Mouse (Mus musculus) intestine, embryonic 14.5 days (tissue): ENCODE data around the gene Trim7. TPM values are rescaled to one million over a fixed set of nuclear protein-coding genes. Genes with fewer than 3 reads are reported as not detected.

Source experiments
- ATAC-seq: fragments of 200-750 bp; cut with Nextera tagmentation; replicated peaks from 2 replicates; pipeline ENCODE4 v1.8.0; 2017; ENCODE audit warnings: low read depth, moderate number of reproducible peaks, moderate TSS enrichment, moderate library complexity; ENCODE audit not compliant: low FRiP score, low TSS enrichment
- DNase-seq: peaks from one replicate; pipeline ENCODE4 v3.0.0-alpha.2; 2018; ENCODE audit warnings: low spot score
- H3K27ac ChIP-seq: fragments of 300-500 bp; sonication (generic); 2 replicates; pipeline ENCODE4 v1.5.1; 2014; ENCODE audit warnings: low read depth, mild to moderate bottlenecking, control low read depth
- H3K27me3 ChIP-seq: fragments of 300-500 bp; sonication (generic); replicated peaks from 2 replicates; pipeline ENCODE4 v1.6.1; 2014; ENCODE audit warnings: low read length, control low read depth; ENCODE audit not compliant: control insufficient read depth, insufficient read depth
- H3K36me3 ChIP-seq: fragments of 300-500 bp; sonication (generic); 2 replicates; pipeline ENCODE4 v1.6.1; 2014; ENCODE audit warnings: low read length, control low read depth; ENCODE audit not compliant: control insufficient read depth, insufficient read depth
- H3K4me1 ChIP-seq: fragments of 300-500 bp; sonication (generic); replicated peaks from 2 replicates; pipeline ENCODE4 v1.6.1; 2014; ENCODE audit warnings: low read length, control low read depth, mixed read lengths; ENCODE audit not compliant: control insufficient read depth, insufficient read depth
- H3K4me2 ChIP-seq: fragments of 300-500 bp; sonication (generic); 2 replicates; pipeline ENCODE4 v1.6.1; 2014; ENCODE audit warnings: low read length
- H3K4me3 ChIP-seq: fragments of 300-500 bp; sonication (generic); 2 replicates; pipeline ENCODE4 v1.5.1; 2014; ENCODE audit warnings: low read depth, low read length, control low read depth, mixed read lengths
- H3K9ac ChIP-seq: fragments of 300-500 bp; sonication (generic); 2 replicates; pipeline ENCODE4 v1.6.1; 2014; ENCODE audit warnings: mild to moderate bottlenecking, low read length
- H3K9me3 ChIP-seq: fragments of 300-500 bp; sonication (generic); 2 replicates; pipeline ENCODE4 v1.6.1; 2016; ENCODE audit warnings: low read length, control low read depth; ENCODE audit not compliant: control insufficient read depth
- WGBS: fragments of 180-500 bp; shearing (Covaris S2); extraction: QIAGEN DNeasy Blood & Tissue Kit; methylation state at CpG from one replicate; pipeline ENCODE4 v1.1.7; 2014; 5-methylcytosine and 5-hydroxymethylcytosine counted together
- polyA plus RNA-seq: library from polyadenylated mRNA; unstranded; fragments of >200 nt; fragmentation: Nextera tagmentation; extraction: Ambion mirVana; gene quantifications from 2 replicates; pipeline ENCODE4 v1.2.1, GENCODE M21; 2014

The Trim7 gene
- polyA plus RNA-seq, 1 experiment from 2014 or later: 1.4 TPM

DNA sequence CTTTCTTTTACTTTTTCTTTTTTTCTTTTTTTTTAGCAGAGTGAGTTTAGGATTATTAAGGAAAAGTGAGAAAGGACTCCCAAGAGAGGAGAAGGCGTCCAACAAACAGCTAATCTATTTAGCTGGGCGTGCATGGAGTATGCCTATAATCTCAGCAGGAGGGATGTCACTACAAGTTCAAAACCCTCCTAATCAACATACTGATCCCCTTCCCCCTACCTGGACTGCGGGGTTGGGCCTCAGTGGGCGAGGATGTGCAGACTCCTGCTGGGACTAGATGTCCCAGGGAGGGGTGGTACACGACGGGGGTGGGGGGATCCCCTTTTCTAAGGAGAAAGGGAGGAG lies 784 bp downstream of the Trim7 start:
- H3K36me3 ChIP-seq: no peaks in the 10 kb centered on the region
- H3K4me3 ChIP-seq: peak overlapping the region; percentile 51
- no peak for DNase-seq
- H3K27ac ChIP-seq: peak overlapping the region; percentile 43; the same call in 1 of the 2 replicates
- no peaks in the 10 kb centered on the region for H3K9me3 ChIP-seq
- H3K9ac ChIP-seq: peak overlapping the region; percentile 38
- H3K4me2 ChIP-seq: peak overlapping the region; percentile 46
- H3K27me3 ChIP-seq: no peaks in the 10 kb centered on the region; the same call in 1 of the 2 replicates
- peaks cover 13% of the 10 kb centered on the region; the same call in 1 of the 2 replicates for H3K4me1 ChIP-seq
- under 1% methylated on average over 6 of the region's 6 CpGs for WGBS
- ATAC-seq: 0 out of 2 replicates have a peak, but pooled peaks have one; percentile 21

DNA sequence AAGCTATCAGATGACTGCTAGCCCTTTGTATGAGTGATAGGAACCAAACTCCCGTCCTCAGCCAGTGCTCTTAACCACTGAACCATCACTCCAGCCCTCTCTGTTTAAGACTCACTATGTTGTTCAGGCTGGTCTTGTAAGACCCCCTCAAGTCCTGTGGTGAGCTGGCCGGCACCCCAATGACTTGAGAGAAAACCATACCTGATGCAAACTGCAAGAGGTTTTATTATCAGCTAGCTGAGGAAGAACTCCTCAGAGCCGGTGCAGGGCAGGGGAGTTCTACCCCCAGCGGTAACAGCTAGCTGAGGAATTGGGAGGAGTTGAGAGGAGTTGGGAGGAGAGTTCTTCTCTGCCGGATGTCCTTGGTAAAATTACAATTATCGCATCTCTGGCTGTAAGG lies 2.0 kb downstream of the Trim7 start:
- Histone ChIP-seq H3K27ac (no peak overlapping the region), H3K4me2 (no peak overlapping the region), H3K9ac (no peak overlapping the region), H3K4me1 (peaks cover 13% of the 10 kb centered on the region; the same call in 1 of the 2 replicates), H3K36me3 (no peaks in the 10 kb centered on the region), H3K4me3 (no peak overlapping the region), H3K9me3 (no peaks in the 10 kb centered on the region), H3K27me3 (no peaks in the 10 kb centered on the region; the same call in 1 of the 2 replicates)
- ATAC-seq (no peak), DNase-seq (no peak)
- 71% methylated on average over 6 of the region's 6 CpGs for whole genome bisulfite sequencing

DNA sequence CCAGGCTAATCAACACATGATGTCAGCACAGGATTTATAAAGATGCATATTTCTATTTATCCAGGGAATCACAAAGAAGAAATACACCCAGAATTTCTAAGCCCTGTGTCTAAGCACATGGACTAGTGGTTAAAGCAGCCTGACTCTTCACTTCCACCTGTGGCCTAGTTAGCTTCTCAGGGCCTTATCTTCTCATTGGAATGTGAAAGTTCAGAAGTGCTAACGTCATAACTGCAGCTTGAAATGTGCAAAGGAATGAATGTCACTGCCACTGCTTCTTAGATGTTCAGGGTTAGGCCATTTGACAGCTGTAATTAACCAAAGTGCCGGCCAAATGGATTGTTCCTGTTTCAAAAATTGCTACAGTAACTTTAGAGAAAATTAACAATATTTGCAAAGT lies 4.3 kb downstream of the Trim7 start:
- no peaks in the 10 kb centered on the region for H3K4me1 ChIP-seq
- H3K9ac ChIP-seq: no peak overlapping the region
- H3K27ac ChIP-seq: no peak overlapping the region
- H3K9me3 ChIP-seq: no peaks in the 10 kb centered on the region
- 63% methylated on average over 2 of the region's 2 CpGs for WGBS
- DNase-seq (no peak), ATAC-seq (no peak)
- no peaks in the 10 kb centered on the region for H3K27me3 ChIP-seq
- no peak overlapping the region for H3K4me2 ChIP-seq
- H3K4me3 ChIP-seq: no peak overlapping the region
- no peaks in the 10 kb centered on the region for H3K36me3 ChIP-seq

DNA sequence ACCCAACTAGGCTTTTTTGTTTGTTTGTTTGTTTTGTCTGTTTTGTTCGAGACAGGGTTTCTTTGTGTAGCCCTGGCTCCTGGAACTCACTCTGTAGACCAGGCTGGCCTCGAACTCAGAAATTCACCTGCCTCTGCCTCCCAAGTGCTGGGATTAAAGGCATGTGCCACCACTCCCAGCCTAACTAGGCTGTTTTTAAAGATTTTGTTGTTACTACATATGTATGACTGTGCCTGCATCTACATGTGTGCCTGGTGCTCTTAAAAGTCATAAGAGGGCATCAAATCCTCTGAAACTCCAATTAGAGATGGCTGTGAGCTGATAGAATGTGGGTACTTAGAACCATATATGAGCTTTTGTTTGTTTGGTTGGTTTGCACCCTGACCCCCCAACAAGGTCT lies 5.3 kb downstream of the Trim7 start:
- Histone ChIP-seq H3K27me3 (0 out of 2 replicates have a peak, but pooled peaks cover under 1% of the 10 kb centered on the region), H3K9ac (no peak overlapping the region), H3K36me3 (no peaks in the 10 kb centered on the region), H3K4me1 (no peaks in the 10 kb centered on the region), H3K4me2 (no peak overlapping the region), H3K27ac (no peak overlapping the region), H3K4me3 (no peak overlapping the region), H3K9me3 (no peaks in the 10 kb centered on the region)
- 90% methylated on average over 2 of the region's 2 CpGs for WGBS
- ATAC-seq: no peak
- DNase-seq: no peak

DNA sequence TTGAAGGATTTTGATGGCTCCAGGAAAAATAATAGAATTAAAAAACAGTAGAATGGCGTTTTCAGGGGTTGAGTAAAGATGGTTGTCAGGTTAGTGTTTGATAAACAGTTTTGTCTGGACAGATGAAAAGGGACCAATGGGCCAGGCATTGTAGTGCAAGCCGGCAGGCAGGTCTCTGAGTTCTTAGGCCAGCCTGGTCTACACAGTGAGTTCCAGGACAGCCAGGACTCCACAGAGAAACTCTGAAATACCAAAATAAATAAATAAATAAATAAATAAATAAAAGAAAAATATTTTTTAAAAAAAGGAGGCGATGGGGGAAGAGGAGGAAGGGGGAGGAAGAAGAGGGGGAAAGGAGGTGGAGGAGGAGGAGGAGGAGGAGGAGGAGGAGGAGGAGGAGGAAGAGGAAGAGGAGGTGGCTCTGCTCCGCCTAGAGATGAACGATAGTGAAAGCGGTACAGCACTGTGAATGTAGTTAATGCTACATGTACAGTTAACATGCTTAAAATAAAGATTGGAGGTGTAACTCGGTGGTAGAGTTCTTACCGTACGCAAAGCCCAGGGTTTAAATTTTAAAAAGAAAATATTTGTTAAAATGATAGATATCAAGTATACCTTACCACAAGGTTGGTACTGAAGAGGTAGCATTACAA lies 7.3 kb downstream of the Trim7 start:
- DNase-seq (no peak), ATAC-seq (no peak)
- Histone ChIP-seq H3K4me3 (peak overlapping the region; percentile 78), H3K36me3 (no peaks in the 10 kb centered on the region), H3K9me3 (no peaks in the 10 kb centered on the region), H3K4me1 (peaks cover 6% of the 10 kb centered on the region), H3K4me2 (peak overlapping the region; percentile 66), H3K9ac (no peak overlapping the region), H3K27me3 (0 out of 2 replicates have a peak, but pooled peaks cover 7% of the 10 kb centered on the region), H3K27ac (no peak overlapping the region)
- WGBS: 35% methylated on average over 9 of the region's 9 CpGs

DNA sequence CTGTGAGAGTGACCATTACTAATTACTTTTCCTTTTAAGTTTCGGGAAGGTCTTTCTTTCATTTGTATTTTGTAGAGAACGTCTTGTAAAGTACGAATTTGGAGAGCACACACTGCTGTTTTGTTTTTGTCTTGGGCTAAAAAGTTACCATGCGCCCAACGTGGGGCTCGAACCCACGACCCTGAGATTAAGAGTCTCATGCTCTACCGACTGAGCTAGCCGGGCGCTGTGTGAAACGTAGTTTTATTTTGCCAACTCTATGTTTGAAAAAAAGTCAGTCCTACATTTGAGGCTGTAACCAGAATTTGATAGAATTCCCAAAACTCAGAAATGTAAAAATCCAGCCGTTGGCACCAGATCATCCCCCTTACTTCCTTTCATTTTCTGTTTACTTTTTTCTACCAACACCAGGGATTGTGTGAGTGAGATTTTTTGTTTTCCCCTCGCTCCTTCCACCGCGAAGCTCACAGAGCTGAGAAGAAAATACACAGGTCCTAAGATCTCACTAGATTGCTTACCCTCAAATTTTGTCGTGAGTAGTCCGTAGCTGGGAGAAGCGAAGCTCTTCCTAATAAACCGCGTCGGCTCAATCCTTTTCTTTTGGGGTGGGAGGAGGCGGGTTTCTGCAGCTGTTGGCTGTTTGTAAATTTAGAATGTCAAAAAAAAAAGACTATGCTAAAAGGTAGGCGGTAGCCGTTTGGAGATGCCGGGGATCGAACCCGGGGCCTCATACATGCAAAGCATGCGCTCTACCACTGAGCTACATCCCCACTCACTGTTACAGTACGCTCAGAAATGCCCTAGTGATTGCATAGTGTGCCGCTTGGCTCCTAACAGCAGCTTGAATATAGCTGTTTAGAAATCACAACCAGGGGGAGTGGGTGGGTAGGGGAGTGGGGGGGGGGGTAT lies 8.0 kb downstream of the Trim7 start:
- peak overlapping the region; percentile 66 for H3K4me2 ChIP-seq
- peak; percentile 99 for DNase-seq
- 1% methylated on average over 30 of the region's 30 CpGs for WGBS
- 0 out of 2 replicates have a peak, but pooled peaks cover 7% of the 10 kb centered on the region for H3K27me3 ChIP-seq
- ATAC-seq: peak; percentile 86
- no peaks in the 10 kb centered on the region for H3K36me3 ChIP-seq
- H3K4me3 ChIP-seq: peak overlapping the region; percentile 78
- peaks cover 11% of the 10 kb centered on the region for H3K4me1 ChIP-seq
- H3K9me3 ChIP-seq: no peaks in the 10 kb centered on the region
- peak overlapping the region; percentile 78 for H3K27ac ChIP-seq
- peak overlapping the region; percentile 61 for H3K9ac ChIP-seq

DNA sequence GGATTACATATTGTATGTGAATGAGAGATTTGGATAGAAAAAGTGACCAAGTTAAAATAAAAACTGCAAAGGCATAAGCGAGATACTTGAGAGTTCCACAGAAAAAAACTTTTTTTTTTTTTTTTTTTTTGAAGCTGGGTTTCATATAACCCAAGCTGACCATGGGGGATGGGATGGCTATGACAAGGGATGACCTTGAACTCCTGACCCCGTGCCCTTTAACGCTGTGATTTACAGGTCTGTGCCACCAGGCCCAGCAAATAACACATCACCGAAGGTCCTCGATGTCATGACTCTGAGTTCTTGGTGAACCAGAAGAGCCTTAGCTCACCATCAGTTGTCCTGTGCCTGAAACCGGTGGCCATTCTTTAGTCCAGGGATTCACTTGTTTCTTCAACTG lies 10.0 kb downstream of the Trim7 start:
- H3K4me3 ChIP-seq: no peak overlapping the region
- ATAC-seq (no peak), DNase-seq (no peak)
- H3K9ac ChIP-seq: no peak overlapping the region
- no peaks in the 10 kb centered on the region for H3K9me3 ChIP-seq
- H3K4me1 ChIP-seq: peaks cover 11% of the 10 kb centered on the region
- 0 out of 2 replicates have a peak, but pooled peaks cover 7% of the 10 kb centered on the region for H3K27me3 ChIP-seq
- H3K27ac ChIP-seq: no peak overlapping the region
- WGBS: 75% methylated on average over 6 of the region's 6 CpGs
- no peak overlapping the region for H3K4me2 ChIP-seq
- H3K36me3 ChIP-seq: no peaks in the 10 kb centered on the region

DNA sequence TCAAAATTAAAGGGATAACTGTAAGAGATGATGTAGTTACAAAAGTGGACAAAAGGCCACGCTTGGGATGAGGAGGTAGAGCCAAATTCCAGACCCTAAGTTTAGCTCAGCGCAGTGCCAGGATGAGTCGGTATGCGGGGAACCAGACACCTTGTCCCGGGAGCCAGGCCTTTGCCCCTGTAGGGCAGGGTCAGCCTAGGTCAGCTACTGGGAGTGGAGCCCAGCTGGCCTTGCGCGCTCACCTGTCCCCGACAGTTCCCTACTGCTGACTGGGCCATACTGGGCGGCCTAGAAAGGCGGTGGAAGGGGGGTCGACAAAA lies 11.0 kb downstream of the Trim7 start:
- ATAC-seq (no peak), DNase-seq (no peak)
- Histone ChIP-seq H3K4me2 (peak overlapping the region; percentile 65), H3K4me3 (peak overlapping the region; percentile 92), H3K27ac (no peak overlapping the region), H3K27me3 (0 out of 2 replicates have a peak, but pooled peaks cover 7% of the 10 kb centered on the region), H3K9me3 (no peaks in the 10 kb centered on the region), H3K4me1 (peaks cover 11% of the 10 kb centered on the region), H3K36me3 (no peaks in the 10 kb centered on the region), H3K9ac (peak overlapping the region; percentile 60)
- WGBS: 12% methylated on average over 11 of the region's 11 CpGs
